Mouse (Mus musculus): ENCODE data around the gene Thbd. TPM values are rescaled to one million over a fixed set of nuclear protein-coding genes. Genes with fewer than 3 reads are reported as not detected.

Thbd gene
- total RNA-seq, 2 experiments from 2014 or later: 41.8 to 57.1 TPM

DNA sequence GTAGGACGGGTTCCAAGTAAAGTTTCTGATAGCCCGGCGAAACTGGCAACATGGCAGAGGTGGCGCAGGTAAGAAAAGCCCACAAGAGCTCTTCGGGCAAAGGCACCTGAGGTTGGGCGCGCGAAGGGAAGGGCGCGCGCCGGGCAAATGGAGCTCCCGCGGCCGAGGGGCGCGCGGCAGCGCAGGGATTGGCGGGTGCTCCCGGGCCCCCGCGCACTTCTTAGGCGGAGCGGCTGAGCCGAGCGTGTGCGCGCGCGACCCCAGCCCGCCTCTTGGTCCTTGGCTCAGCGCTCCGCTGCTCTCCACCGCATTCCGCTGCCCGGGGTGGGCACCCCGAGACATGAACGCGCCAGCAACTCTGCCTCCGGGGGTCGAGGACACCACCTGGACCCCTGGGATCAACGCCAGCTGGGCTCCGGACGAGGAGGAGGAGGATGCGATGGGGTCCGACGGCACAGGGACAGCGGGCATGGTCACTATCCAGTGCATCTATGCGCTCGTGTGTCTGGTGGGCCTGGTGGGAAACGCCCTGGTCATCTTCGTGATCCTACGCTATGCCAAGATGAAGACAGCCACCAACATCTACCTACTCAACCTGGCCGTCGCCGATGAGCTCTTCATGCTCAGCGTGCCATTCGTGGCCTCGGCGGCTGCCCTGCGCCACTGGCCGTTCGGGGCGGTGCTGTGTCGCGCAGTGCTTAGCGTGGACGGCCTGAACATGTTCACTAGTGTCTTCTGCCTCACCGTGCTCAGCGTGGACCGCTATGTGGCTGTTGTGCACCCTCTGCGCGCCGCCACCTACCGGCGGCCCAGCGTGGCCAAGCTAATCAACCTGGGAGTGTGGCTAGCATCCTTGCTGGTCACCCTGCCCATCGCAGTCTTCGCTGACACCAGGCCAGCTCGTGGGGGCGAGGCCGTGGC is 12.6 kb downstream of the Thbd start, which contains the start of gene Sstr4:
TSS of gene Sstr4 (plus strand) at position 214 of the 921 bp plus-strand sequence.
- no peak for DNase-seq (ENCODE audit: low spot score)
- intact Hi-C loops (cut with DNase I): loop anchor here (5.0 kb wide), 1 partner anchor 48 kb away; no protein-coding TSS in a partner anchor

DNA sequence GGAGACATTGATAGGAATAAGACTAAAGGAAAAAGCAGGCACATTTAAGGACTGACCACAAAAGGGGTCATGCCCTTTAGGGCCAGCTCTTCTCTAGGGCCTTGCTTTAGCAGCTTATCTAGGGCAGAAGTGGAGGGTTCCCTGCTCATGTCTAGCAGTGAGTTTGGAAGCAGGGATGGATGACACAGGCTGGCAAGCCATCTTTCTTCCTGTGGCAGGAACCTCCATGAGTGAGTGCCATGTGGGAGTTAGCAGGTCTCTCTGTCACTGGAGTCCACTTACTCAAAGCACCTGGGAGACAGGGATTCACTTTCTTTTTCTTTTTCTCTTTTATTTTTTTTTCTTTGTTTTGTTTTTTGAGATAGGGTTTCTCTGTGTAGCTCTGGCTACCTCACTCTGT is 14.1 kb downstream of the Thbd start:
- intact Hi-C loops (cut with DNase I): no loop called here
- no peak for DNase-seq (ENCODE audit: low spot score)

DNA sequence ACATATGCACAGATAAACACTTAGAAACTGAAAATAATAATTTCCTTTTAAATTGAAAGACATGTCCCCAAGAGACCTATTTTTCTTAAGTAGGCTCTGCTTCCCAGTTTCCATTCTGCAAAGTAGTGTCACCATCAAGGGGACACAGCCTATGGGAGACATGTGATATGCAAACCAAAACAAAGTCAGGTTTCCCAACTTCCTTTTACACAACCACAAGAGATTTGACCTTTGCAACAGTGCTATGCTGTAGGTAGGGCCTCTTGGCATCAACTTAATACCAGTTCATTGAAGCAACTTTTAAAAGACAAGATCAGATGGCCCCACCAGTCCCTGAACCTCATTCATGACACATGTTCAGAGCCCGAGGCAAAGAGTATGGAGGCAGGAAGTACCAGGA is 14.8 kb downstream of the Thbd start:
- DNase-seq (ENCODE audit: low spot score): no peak
- intact Hi-C loops (cut with DNase I): no loop called here

DNA sequence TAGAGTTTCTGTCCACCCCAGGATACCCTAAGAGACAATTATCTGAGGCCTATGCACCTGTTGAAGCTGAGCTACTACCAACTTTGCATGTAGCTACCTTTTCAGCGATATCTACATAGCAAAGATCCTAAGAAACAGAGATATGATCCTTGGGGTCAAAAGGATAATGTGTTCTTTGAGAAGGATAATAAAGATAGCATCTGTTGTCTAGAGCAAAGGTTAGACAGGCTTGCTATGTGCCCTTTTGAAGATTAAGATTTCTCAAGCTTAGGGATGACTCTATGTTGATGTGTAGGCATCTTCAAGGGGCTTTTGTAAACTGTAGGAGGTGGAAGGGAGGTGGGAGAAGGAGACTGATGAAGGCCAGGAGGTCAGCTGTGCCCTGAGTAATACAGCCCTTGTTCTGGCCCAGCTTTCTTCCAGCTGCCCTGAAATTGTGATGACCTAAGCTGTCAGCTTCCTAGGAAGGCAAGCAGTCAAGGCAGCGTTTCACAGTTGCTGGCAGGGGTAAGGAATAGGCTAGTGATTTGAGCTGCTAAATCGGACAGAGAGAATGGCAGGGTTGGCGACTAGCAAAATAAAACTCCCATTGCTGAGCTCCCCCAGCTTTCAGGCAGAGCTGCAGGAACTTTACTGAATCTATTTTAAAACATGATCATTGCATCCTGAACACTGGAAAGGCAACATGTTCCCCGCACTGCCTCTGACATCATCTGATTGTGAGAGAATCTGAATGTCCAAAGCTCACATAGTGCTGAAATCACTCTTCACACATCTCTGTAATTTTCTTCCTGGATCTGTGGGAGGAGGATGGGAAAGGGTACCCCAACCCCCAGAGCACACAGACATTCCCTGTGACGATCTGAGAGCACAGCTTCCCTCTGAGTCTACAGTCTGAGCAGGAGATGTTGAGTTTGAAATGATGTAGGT is 20.1 kb downstream of the Thbd start:
- intact Hi-C loops (cut with DNase I): no loop called here
- no peak for DNase-seq (ENCODE audit: low spot score)

DNA sequence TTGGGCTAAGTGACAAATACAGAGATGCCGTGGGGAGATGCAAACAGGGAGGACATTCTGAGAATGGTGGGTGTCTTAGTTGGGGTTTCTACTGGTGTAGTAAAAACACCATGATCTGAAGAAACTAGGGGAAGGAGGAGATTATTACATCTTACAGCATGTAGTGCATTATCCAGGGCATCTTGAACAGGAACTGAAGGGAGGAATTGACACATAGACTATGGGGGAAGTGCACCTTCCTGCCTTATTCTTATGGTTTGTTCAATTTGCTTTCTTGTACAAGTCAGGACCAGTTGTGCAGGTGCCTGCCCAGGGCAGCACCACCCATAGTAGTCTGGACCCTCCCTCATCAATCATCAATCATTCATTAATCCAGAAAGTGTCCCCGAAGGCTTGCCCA is 21.1 kb downstream of the Thbd start:
- intact Hi-C loops (cut with DNase I): no loop called here
- DNase-seq (ENCODE audit: low spot score): no peak

DNA sequence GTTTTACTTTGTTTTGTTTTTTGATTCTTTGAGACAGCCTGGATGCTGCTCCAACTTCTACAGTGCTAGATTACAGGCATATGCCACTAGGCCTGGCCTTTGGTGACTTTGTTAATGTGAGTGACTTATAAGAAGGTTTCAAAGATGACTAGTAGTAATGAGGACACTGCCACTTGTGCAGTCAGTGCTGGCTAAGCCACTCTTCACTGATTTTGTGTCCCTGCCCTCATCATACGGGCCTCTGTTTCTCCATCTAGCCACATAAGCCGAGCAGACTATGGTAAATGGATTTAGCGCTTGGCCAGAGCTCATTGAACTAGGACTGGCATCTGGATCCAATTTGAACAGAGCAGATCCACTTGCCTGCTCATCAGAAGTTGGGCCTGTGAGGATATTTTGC is 21.5 kb downstream of the Thbd start:
- no peak for DNase-seq (ENCODE audit: low spot score)
- intact Hi-C loops (cut with DNase I): no loop called here

DNA sequence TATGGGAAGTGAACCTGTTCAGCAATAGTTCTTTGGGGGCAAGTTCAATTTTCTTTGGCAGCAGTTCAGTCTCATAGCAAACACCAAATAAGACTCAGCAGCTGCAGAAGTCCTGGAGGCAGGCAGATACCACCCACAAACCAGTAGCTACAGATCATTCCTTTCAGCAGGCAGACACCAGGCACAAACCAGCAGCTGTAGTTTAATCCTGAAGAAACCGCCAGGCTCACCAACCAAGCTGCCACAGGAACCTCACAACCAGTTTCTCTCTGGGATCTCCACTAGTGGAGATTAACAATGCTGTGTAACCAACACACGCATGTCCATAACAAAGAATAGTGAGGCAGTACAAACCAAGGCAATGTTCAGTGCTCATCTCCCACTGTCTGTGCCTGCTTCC is 26.9 kb downstream of the Thbd start:
- DNase-seq (ENCODE audit: low spot score): no peak
- intact Hi-C loops (cut with DNase I): no loop called here

DNA sequence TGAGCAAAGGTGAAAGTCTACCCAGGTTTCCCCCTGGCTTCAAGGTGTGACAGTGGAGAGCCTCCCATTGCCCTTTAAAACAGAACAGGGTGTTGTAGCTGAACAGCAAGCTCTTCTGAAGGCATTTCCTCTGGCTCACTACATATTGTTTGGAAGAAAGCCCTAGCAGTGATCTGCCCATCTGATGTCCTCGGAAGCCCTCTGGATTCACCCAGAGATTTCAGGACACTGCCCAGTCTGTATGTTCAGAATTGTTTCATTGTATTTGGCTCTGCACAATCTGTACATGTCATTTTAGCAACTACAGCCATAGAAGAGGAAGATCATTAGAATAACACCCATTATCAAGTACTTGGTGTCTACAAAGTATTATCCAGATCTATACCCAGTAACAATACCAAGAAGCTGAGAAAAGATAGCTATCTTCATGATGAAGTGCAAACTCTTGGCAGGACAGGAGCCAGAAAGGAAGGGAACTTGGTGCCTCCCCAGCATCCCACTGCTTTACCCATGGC is 28.0 kb downstream of the Thbd start:
- DNase-seq (ENCODE audit: low spot score): no peak
- intact Hi-C loops (cut with DNase I): no loop called here

DNA sequence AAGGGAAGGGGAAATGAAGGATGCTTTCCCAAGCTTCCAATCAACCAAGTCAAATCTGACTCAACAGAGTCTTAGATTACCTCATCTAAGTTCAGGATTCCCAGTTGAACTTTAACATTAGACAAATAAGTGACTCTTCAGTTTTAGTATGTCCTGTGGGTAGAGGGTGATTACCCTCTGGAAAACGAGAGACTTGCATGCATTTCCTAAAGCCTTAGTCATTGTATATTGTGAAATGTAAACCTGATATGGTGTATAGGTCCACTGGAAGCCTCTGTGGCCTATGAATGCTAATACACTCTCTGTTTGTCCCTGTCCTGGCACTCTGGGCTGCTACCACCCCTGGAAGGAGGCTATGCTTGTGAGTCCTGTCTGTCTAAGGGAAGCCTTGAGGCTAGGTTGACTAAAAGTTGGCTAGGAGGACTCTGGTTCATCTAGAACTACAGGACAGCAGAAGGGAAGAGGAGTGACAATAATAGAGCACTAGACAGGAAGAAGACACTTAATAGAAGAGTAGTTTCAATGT is 29.1 kb downstream of the Thbd start:
- intact Hi-C loops (cut with DNase I): no loop called here
- DNase-seq (ENCODE audit: low spot score): no peak

DNA sequence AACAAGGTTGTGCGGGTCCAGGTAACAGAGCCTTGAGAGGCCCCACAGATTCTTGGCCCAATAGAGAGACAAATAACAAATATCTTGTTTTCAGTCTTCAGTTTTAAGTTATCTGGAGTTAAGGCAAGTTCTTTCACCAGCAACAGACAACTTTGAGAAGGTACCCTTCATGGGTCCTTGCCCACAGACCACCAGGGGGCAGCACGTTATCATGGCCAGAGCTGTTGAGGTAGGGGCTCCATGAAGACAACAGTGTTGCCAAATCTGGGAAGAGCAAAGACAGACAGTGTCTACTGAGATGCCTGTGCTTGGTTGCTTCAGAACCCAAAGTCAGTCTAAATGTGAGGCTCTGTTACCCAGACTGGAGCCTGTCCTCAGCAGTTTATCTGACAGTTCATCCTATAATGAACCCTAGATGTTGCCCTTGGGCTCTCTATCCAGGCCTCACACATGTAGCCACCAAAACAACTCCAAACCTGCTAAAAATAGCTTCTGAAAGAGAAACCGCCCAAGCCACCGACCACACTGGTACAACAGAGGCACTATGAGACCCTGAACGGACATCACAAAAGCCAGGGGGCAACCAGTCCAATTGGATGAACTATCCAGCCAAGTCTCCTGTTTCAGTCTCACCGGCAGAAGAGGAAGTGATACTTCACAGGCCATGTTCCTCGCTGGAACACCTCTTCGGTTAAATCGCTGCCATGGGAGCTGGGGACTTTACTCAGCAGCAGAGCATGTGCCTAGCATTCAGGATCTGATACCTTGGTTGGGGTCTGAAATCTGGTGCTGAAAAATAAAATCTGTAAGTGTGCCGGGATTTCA is 32.5 kb downstream of the Thbd start:
- DNase-seq (ENCODE audit: low spot score): no peak
- intact Hi-C loops (cut with DNase I): no loop called here

DNA sequence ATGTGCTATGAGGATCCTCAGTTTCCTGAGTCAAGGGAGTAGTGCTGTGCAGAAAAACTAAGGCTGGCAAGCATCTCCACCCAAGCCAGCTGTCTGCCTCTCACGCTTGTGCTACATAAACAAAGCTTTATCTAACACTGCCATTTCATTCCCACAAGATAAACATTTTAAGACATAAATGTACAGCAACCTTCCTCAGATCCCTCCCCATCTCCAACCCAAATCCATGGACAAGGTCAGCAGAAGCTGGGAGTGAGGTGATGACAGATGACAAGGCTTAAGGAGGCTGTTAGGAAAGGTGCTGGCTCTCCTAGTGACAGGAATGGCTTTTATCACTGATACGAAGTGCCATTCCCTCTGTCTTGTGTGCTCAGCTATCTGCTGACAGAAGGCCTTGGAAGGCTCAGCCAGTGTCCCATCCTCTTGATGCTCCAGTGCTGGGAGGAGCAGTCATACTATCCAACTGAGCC is 34.4 kb downstream of the Thbd start:
- intact Hi-C loops (cut with DNase I): no loop called here
- DNase-seq (ENCODE audit: low spot score): no peak

DNA sequence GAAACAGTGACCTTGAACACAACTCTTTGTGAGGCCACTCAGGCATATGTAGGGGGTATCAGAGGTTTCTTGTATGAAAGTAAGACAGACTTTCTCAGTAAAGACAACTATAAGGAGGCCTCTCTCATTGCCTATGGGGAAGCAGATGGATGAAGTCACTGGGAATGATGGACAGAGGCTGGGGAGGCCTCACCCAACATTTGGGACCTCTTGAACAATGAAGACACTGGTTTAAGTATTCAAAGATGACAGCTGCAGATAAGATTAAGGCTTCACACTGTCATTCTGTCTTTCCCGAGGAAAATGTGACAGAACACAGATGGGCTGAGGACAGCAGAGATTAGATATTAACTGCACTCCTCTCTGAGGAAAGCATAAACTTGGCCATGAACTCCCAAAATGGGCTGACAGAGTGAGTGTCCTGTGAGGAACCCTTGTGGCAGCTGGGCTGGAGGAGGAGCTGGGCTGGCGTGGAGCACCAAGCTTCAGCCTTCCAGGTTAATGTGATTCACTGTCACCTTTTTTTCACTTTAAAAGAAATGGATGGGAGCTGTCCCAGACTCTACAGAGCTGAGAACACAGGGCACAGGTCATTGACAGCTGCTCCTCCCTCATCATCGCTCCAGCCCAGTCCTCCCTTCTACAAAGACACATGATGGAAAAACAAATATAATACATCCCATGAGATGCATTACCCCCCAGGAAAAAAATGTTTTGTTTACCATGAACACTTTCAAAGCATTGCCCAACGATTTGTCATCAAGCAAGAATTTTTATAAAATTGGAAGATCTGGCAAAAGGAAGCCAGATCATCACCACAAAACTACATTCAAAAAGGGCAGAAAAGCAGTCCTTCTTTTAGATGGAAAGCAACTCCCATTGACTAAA is 36.0 kb downstream of the Thbd start:
- no peak for DNase-seq (ENCODE audit: low spot score)
- intact Hi-C loops (cut with DNase I): no loop called here

DNA sequence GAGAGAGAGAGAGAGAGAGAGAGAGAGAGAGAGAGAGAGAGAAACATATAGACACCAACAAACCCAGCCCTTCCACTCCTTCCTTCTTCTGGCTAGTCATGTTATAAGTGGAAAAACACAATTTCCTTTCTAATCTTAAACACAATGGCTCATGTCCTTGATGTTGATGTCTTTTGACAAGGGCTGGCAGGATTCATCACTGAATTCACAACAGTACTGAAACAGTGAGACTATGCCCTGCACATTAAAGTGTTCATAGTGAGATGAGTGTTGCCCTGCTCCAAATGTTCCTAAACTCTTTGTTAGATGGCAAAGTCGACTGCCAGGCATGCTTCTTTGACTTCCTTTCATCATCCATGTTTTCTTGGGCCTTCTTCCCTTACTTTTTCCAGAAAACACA is 42.8 kb downstream of the Thbd start:
- DNase-seq (ENCODE audit: low spot score): no peak
- intact Hi-C loops (cut with DNase I): no loop called here

DNA sequence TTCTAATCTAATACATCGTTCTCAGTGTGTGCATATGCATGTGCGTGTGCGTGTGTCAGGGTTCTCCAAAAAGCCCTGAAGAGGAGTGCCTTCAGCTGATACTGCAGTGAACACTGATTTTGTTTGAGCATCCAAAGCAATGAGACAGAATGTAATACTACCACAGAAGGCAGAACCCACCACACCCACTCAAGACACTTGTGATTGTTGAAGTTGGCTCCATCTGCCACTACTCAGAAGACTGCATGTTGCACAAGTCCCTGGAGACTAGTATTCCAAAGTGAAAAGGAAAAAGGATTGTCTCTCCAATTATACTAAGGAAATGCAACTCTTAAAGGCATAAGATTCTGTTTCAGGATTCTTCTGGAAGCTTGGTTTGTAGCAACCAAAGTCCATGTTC is 43.5 kb downstream of the Thbd start:
- DNase-seq (ENCODE audit: low spot score): no peak
- intact Hi-C loops (cut with DNase I): no loop called here

DNA sequence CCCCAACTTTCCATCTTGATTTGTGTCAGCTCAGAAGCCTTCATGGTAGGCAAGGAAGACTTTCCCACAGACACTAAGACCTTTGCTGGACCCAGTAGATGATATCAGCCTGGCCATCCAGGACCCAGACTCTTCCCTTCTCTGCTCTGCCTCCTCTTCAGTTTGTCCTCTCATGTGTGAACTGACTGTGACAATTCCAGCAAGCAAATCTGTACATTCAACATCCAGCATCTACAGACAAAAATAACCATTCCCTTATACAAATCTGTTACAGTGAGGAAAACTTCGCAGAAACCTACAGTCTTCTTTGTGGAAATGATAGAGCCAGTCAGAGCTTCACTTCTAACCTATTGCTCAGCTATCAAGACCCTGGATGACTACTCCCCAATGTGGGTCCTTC is 50.8 kb downstream of the Thbd start:
- no peak for DNase-seq (ENCODE audit: low spot score)
- intact Hi-C loops (cut with DNase I): no loop called here
